Mouse (Mus musculus): ENCODE results near the gene Srrd. TPM values are rescaled to one million over a fixed set of nuclear protein-coding genes. Genes with fewer than 3 reads are reported as not detected.

Gene Srrd
- total and polyA plus RNA-seq, 2 experiments from 2014 or later, result 56.0 to 84.3 TPM

DNA sequence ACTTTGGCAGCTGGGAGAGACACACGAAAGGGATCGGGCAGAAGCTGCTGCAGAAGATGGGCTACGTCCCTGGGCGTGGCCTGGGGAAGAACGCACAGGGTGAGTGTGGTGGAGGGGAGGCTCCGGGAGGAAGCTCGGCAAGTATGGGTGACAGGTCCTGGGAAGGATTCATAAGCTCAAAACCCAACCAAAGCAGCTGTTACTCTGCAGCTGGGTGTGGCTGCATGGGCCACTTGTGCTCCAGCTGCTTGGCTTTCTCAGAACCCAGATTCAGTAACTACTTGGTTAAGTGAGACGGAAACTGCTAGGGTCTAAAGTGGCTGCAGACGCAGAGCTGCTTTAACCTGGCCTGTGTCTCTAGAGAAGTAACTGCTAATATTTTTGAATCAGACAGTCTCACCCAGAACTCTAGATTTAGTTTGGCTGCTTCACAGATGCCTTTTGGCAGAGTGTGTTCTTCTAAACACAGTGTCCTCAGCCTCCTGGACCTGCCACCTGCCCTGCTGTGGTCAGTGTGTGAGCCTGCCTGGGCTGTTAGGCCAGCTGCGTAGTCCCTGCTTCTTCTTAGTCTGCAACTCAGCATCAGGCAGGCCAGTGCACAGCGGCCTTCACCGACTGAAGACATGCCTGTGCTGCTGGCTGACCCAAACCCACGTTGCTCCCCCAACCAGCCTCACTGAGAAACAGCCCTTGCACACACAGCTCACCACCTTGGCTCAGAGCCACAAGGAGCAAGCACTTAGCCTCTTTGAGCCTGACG, 12.9 kb downstream of the Srrd start:
- TF ChIP-seq CTCF (IDR thresholded peaks at IDR 0.05; ENCODE audit: low read depth), result no peak
- Histone ChIP-seq H3K9ac (replicated peaks; ENCODE audit: low read length) (no peak overlapping the region), H3K4me2 (ENCODE audit: low read depth, low read length) (no peak overlapping the region), H3K4me3 (ENCODE audit: low read length) (no peak overlapping the region), H3K27me3 (ENCODE audit: insufficient read depth, low read length) (no peaks in the 10 kb centered on the region), H3K27ac (no peak overlapping the region), H3K4me1 (ENCODE audit: insufficient read depth, low read length) (peaks cover 6% of the 10 kb centered on the region), H3K36me3 (ENCODE audit: insufficient read depth, low read length) (peaks cover 60% of the 10 kb centered on the region), H3K9me3 (ENCODE audit: low read length) (no peaks in the 10 kb centered on the region)
- no peak for ATAC-seq
- no peak for DNase-seq (ENCODE audit: low spot score)
- 93% methylated on average over 14 of the region's 14 CpGs for WGBS

DNA sequence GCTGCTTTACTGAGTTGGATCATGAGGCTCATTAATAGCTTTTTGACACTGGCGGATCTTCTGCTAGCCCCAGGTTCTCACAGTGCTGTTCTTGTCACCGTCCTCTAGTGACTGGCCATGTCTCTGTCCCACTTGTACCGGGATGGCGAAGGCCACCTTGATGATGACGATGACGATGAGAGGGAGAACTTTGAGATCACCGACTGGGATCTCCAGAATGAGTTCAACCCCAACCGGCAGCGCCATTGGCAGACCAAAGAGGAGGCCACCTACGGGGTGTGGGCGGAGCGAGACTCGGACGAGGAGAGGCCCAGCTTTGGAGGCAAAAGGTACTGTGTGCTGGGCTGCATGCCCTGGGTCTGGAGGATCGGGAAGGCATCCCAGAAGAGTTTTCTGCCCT, 15.0 kb downstream of the Srrd start:
- no peak for ATAC-seq
- H3K4me2 ChIP-seq (ENCODE audit: low read depth, low read length), result no peak overlapping the region
- H3K36me3 ChIP-seq (ENCODE audit: insufficient read depth, low read length), result peaks cover 40% of the 10 kb centered on the region
- no peak for DNase-seq (ENCODE audit: low spot score)
- H3K4me1 ChIP-seq (ENCODE audit: insufficient read depth, low read length), result peaks cover 6% of the 10 kb centered on the region
- H3K4me3 ChIP-seq (ENCODE audit: low read length), result no peak overlapping the region
- H3K27me3 ChIP-seq (ENCODE audit: insufficient read depth, low read length), result no peaks in the 10 kb centered on the region
- H3K27ac ChIP-seq, result no peak overlapping the region
- H3K9me3 ChIP-seq (ENCODE audit: low read length), result no peaks in the 10 kb centered on the region
- H3K9ac ChIP-seq (replicated peaks; ENCODE audit: low read length), result no peak overlapping the region
- no peak for TF ChIP-seq CTCF (IDR thresholded peaks at IDR 0.05; ENCODE audit: low read depth)
- WGBS, result 92% methylated on average over 15 of the region's 15 CpGs

DNA sequence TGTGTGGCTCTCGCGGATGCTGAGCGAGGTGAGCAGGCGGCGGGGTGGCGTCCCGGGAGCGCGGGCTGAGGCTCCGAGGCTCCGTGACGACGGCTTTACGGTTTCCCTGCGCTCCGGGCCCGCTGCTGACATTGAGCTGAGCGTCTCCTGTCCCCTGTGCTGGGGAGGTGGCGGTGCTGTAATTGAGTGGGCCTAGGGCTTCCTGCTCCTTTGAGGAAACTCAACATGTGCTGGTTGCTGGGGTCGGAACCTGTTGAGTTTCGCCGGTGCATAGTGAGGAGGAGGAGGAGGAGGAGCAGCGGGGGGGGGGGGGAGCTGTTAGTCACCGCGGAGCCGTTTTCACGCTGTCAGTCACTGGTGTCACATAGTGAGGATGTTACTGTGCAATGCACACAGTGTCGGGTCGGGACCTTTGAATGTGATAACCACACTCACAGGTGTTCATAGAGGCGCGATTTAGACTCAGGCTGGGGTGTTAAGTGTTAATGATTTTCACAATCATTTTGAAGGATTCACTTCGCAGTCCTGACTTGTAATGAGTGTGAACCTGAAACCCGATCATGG, 16.3 kb downstream of the Srrd start:
- peak; percentile 62; the same call in 1 of the 2 replicates for ATAC-seq

DNA sequence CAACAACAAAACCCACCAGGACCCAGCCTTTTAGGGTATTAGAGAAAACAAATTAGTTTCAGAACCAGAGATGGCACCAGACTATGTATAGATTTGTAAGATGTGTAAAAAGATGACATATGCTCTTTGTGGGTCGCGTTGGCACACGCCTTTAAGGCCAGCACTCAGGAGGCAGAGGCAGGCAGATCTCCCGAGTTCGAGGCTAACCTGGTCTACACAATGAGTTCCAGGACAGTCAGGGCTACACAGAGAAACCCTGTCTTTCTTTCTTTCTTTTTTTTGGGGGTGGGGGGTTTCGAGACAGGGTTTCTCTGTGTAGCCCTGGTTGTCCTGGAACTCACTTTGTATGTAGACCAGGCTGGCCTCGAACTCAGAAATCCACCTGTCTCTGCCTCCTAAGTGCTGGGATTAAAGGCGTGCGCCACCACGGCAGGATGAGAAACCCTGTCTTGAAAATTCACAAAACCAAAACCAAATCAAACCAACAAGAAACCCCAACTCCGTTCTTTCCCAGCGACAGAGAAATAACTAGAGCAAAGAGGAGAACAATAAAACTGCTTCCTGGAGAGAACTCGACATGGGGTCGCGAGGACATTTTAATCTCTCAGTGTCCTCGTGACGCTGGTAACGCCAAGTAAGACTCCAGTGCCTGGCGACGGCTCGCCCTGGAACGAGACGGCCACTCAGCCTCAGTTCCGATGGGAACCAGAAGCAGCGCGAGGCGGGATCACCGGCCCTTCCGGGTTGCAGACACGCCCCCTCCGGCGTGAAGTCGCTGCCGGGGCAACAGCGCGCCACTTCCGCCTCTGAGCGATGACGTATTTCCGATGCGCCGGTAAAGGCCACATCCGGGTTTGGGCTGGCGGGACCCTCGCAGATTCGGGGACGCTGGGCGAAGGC, 17.0 kb downstream of the Srrd start, which contains the start of gene Tfip11:
Gene Tfip11 (plus strand): TSS at position 813 of the 900 bp plus-strand sequence.
- WGBS, result 10% methylated on average over 48 of the region's 48 CpGs
- peak; percentile 96 for ATAC-seq
- TF ChIP-seq CTCF (IDR thresholded peaks at IDR 0.05; ENCODE audit: low read depth), result peak; percentile 46

More for the DNA sequence above, 16.3 kb downstream of the Srrd start:
- Histone ChIP-seq H3K9me3 (ENCODE audit: low read length) (no peaks in the 10 kb centered on the region), H3K4me2 (ENCODE audit: low read depth, low read length) (peak overlapping the region; percentile 86), H3K9ac (replicated peaks; ENCODE audit: low read length) (peak overlapping the region; percentile 65), H3K4me3 (ENCODE audit: low read length) (peak overlapping the region; percentile 72), H3K4me1 (ENCODE audit: insufficient read depth, low read length) (peaks cover 6% of the 10 kb centered on the region), H3K36me3 (ENCODE audit: insufficient read depth, low read length) (peaks cover 27% of the 10 kb centered on the region), H3K27ac (peak overlapping the region; percentile 82; the same call in 1 of the 2 replicates), H3K27me3 (ENCODE audit: insufficient read depth, low read length) (no peaks in the 10 kb centered on the region)
- 3% methylated on average over 32 of the region's 33 CpGs for WGBS
- TF ChIP-seq CTCF (IDR thresholded peaks at IDR 0.05; ENCODE audit: low read depth), result no peak
- DNase-seq (ENCODE audit: low spot score), result no peak

DNA sequence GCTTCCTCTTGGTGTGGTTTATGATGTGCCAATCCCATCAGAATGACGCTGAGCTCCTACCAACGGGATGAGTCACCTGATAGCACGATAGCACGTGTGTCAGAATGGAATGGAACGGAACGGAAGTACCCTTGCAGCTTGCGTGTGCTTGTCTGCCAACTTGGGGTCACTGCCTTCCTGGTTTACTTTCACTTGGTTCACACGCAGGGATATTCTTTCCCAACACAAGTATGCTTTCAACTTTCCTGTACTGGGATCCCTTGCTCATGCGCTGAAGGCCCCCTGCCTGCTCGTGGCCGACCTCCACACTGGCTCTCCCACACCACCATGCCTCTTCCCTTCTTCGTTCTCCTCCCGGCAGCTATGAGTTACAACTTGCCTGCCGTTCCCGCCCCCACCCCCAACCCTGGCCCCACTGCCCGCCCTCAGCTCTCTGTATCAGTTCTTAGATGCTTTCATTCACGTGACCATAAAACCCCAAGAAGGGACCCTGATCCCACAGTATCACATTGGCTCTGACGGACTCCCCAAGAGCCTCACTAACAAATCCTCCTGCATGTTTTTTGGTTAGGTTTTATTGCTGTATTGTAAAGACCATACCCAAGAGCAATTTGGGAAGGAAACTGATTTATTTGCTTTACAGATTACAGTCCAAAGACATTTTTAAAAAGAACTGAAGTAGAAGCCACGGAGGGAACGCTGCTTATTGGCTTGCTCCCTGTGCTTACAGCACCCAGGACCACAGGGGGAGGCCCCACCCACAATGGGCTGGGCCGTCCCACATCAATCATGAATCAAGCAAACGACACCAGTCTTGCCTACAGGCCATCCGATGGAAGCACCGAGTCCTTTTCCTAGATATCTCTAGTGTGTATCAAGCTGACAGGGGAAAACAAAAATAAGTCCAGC, 17.9 kb downstream of the Srrd start:
- Histone ChIP-seq H3K36me3 (ENCODE audit: insufficient read depth, low read length) (peaks cover 11% of the 10 kb centered on the region), H3K4me1 (ENCODE audit: insufficient read depth, low read length) (peaks cover 6% of the 10 kb centered on the region), H3K4me2 (ENCODE audit: low read depth, low read length) (peak overlapping the region; percentile 86; the same call in 1 of the 2 replicates), H3K9me3 (ENCODE audit: low read length) (no peaks in the 10 kb centered on the region), H3K4me3 (ENCODE audit: low read length) (no peak overlapping the region), H3K27me3 (ENCODE audit: insufficient read depth, low read length) (no peaks in the 10 kb centered on the region), H3K27ac (no peak overlapping the region), H3K9ac (replicated peaks; ENCODE audit: low read length) (no peak overlapping the region)
- ATAC-seq (no peak), DNase-seq (ENCODE audit: low spot score) (no peak)
- 37% methylated on average over 24 of the region's 24 CpGs for WGBS
- no peak for TF ChIP-seq CTCF (IDR thresholded peaks at IDR 0.05; ENCODE audit: low read depth)

More for the DNA sequence above, 17.0 kb downstream of the Srrd start, which contains the start of gene Tfip11:
- no peaks in the 10 kb centered on the region for H3K9me3 ChIP-seq (ENCODE audit: low read length)
- peaks cover 20% of the 10 kb centered on the region for H3K36me3 ChIP-seq (ENCODE audit: insufficient read depth, low read length)
- peak within 1 kb of the TSS; percentile 65 for H3K9ac ChIP-seq (replicated peaks; ENCODE audit: low read length)
- peak within 1 kb of the TSS; percentile 72 for H3K4me3 ChIP-seq (ENCODE audit: low read length)
- no peaks in the 10 kb centered on the region for H3K27me3 ChIP-seq (ENCODE audit: insufficient read depth, low read length)
- H3K4me2 ChIP-seq (ENCODE audit: low read depth, low read length), result peak within 1 kb of the TSS; percentile 86
- H3K27ac ChIP-seq, result peak within 1 kb of the TSS; percentile 82
- peak; percentile 99 for DNase-seq (ENCODE audit: low spot score)
- H3K4me1 ChIP-seq (ENCODE audit: insufficient read depth, low read length), result peaks cover 6% of the 10 kb centered on the region

Data from hindbrain, postnatal 0 days (tissue).